Mouse (Mus musculus) cerebellum, postnatal 10 days (tissue): ENCODE measurements around the gene Ank3.
A peak's percentile ranks its signal among the peaks of the same experiment; 100 is the strongest.

Experiments used
- DNase-seq, 2 experiments: peaks; one replicate each; pipeline ENCODE4 v3.0.0; 2021; ENCODE audit warnings: mixed read lengths in 2 of 2

Gene Ank3

GRCm38 (mm10) chr10:69785235-69785634 is 386.7 kb downstream of the Ank3 start:
- peak in 1 of 2 experiments; percentile 43 for DNase-seq

- no peak for DNase-seq
These were observed 387.1 kb downstream of the Ank3 start for GRCm38 (mm10) chr10:69785692-69786091.

GRCm38 (mm10) chr10:69786220-69786993 is 387.8 kb downstream of the Ank3 start:
- DNase-seq: no peak

- DNase-seq: no peak
These were observed 388.8 kb downstream of the Ank3 start for GRCm38 (mm10) chr10:69787379-69787778.

- DNase-seq: no peak
These were observed 392.0 kb downstream of the Ank3 start for GRCm38 (mm10) chr10:69790606-69791005.

- DNase-seq: peak; percentile 32 to 60
These were observed 393.4 kb downstream of the Ank3 start for GRCm38 (mm10) chr10:69791951-69792350.

- no peak for DNase-seq
These were observed 393.8 kb downstream of the Ank3 start for GRCm38 (mm10) chr10:69792400-69792799.

- DNase-seq: peak; percentile 81 to 85
These were observed 394.5 kb downstream of the Ank3 start for GRCm38 (mm10) chr10:69793079-69793478.

GRCm38 (mm10) chr10:69795656-69796055 is 397.1 kb downstream of the Ank3 start:
- peak; percentile 37 to 44 for DNase-seq

GRCm38 (mm10) chr10:69796421-69796886 is 397.9 kb downstream of the Ank3 start:
- peak; percentile 83 to 85 for DNase-seq

- peak in 1 of 2 experiments; percentile 50 for DNase-seq
These were observed 404.7 kb downstream of the Ank3 start for GRCm38 (mm10) chr10:69803135-69803756.

GRCm38 (mm10) chr10:69804613-69805012 is 406.0 kb downstream of the Ank3 start:
- no peak for DNase-seq

GRCm38 (mm10) chr10:69810785-69811184 is 412.2 kb downstream of the Ank3 start:
- no peak for DNase-seq

- DNase-seq: peak in 1 of 2 experiments; percentile 47
These were observed 415.4 kb downstream of the Ank3 start for GRCm38 (mm10) chr10:69813823-69814522.

- peak in 1 of 2 experiments; percentile 24 for DNase-seq
These were observed 422.7 kb downstream of the Ank3 start for GRCm38 (mm10) chr10:69821245-69821644.

GRCm38 (mm10) chr10:69828770-69829169 is 430.2 kb downstream of the Ank3 start:
- DNase-seq: no peak

- DNase-seq: no peak
These were observed 430.7 kb downstream of the Ank3 start for GRCm38 (mm10) chr10:69829236-69829635.

GRCm38 (mm10) chr10:69831568-69831967 is 433.0 kb downstream of the Ank3 start:
- no peak for DNase-seq

GRCm38 (mm10) chr10:69832241-69832640 is 433.7 kb downstream of the Ank3 start:
- DNase-seq: no peak

GRCm38 (mm10) chr10:69832822-69833221 is 434.2 kb downstream of the Ank3 start:
- no peak for DNase-seq

GRCm38 (mm10) chr10:69834700-69835099 is 436.1 kb downstream of the Ank3 start:
- DNase-seq: no peak

- peak; percentile 68 to 83 for DNase-seq
These were observed 447.2 kb downstream of the Ank3 start for GRCm38 (mm10) chr10:69845749-69846148.

GRCm38 (mm10) chr10:69852366-69853091 is 454.0 kb downstream of the Ank3 start:
- peak; percentile 36 to 46 for DNase-seq
